Mouse (Mus musculus) gastrocnemius, postnatal 14 days (tissue): ENCODE results near the gene Hebp1. TPM values are rescaled to one million over a fixed set of nuclear protein-coding genes. Genes with fewer than 3 reads are reported as not detected.

Experiments used
- DNase-seq: peaks from one replicate; pipeline ENCODE4 v3.0.0; 2021; ENCODE audit warnings: mixed read lengths
- intact Hi-C: fragments of 180-260 bp; cut with DNase I; formaldehyde crosslinking; loops from one replicate; pipeline ENCODE4 v1.15.1; 2025; ENCODE audit warnings: low total_unique reads
- long read RNA-seq, 2 experiments: library from polyadenylated mRNA; stranded (forward); transcript quantifications; one replicate each; pipeline ENCODE4 v2.0.0; 2021
- total RNA-seq, 2 experiments: library from RNA; stranded (reverse); gene quantifications; 2 replicates each; pipeline ENCODE4 v1.2.3; 2021

Hebp1 gene
- total RNA-seq, result 10 to 100 TPM in 1 of 2 experiments, 1 to 10 TPM in 1; 9.7 to 10.3 TPM
- long read RNA-seq, experiment 1, result 0 reads
- long read RNA-seq, experiment 2, result 0 reads

DNA sequence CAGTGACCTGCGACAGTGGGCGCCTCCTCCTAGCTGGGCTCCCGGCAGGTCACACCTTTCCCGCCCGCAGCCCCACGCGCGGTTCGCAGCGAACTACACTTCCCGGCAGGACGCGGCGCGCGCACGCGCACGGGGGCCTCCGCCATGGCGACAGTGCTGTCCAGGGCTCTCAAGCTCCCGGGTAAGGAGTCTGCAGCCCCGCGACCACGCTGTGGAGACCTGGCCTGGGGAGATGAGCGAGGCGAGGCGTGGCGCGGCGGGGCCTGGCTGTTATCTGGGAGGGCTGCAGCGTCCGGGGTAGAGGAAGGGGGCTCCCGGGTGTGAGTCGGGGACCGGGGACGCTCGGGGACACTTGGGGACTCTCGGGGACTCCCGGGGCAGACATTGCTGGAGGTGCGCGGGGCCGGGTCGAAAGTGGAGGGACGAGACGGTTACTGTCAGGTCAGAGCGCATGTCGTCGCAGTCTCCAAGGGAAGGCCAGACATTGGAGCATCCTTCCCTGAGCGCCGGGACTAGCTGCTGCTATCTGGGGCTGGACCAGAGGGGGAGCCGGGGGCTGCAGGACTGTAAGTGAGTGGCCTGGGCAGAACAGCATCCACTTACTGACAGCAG, at the start of gene Hebp1, which contains the start of gene Fam234b:
Gene Hebp1, minus strand, starts transcription at position 102 of the 612 bp plus-strand sequence.
Gene Fam234b, plus strand, starts transcription at position 57 of the 612 bp plus-strand sequence.
- intact Hi-C loops, result no loop called here
- DNase-seq, result peak; percentile 84

DNA sequence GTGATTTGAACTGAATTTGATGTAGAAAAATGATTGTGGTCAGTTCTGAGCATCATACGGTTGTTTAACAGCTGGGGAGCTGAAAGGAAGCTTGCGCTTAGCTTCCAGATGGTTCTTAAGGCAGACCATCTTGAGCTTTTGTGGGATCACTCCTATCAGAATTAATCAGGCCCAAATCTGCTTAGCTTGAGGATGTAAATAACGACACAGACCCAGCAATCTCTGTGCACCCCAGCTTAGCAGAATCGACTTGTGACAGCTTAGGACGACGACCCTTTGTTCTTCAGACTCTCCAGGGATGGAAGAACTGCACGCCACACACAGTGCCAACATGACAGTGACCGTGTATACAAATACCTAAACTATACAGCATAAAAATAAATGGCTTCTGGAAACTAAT, 47.8 kb upstream of the Hebp1 start:
- intact Hi-C loops, result loop anchor here (10.0 kb wide), 1 partner anchor 91 kb away; no protein-coding TSS in a partner anchor
- DNase-seq, result no peak

DNA sequence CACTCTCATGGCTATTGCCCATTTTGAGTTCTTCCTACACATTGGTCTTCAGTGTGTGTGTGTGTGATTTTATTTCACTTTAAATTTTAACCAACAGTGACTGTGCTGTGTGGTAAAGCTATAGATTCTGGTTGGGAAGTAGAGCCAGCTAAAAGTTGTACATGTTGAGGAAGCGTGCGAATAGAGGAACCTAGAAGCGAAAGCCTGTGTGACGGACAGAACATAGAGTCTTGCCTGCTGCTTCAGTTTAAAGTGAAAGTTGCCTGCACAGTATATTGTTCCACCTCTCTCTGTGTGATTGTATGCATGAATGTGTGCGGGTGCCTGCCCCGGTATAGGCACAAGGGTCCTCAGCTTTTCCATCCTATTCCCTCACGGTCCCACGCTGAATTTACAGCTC, 42.5 kb upstream of the Hebp1 start:
- DNase-seq, result no peak
- intact Hi-C loops, result loop anchor here (10.0 kb wide), 1 partner anchor 86 kb away; no protein-coding TSS in a partner anchor

DNA sequence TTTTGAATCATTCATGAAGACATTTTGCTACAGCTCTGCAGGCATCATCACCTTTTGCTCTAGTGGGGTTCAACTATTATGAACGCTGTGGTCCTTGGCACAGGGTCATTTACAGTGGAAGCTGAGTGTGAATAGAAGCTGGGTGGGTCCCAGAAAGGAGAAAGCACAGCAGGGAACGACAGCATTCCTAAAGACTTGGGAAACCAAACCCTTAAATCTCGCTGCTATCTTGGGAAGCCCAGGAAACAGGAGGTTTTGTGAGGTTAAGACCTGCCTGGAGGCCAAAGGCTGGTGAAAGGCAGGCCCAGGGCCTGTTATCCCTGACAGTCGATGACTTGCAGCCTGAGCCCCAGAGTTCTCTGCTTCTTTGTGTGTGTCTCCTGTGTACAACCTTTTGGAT, 40.4 kb upstream of the Hebp1 start:
- intact Hi-C loops, result loop anchor here (10.0 kb wide), 1 partner anchor 143 kb away; no protein-coding TSS in a partner anchor
- DNase-seq, result no peak

DNA sequence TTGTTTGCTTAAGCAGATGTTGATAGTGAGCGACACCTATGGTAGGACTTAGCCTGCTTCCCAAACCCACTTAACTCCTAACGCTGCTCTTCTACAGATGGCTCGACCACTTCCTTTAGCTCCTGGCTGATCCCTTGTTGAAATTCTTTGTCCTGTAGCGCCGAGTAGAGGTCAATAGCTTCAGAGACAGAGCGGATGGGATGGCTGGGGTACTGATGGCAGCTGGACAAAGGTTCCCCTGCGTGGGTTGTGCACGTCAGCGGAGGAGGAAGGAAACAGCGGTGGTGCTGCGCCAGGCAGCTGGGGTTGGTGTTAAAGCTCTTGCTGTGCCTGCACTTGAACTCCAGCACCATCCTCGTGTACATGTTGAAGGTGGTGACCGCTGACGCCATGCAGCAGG, 39.5 kb upstream of the Hebp1 start:
- DNase-seq, result peak; percentile 14
- intact Hi-C loops, result loop anchor here (10.0 kb wide), 1 partner anchor 143 kb away; no protein-coding TSS in a partner anchor

DNA sequence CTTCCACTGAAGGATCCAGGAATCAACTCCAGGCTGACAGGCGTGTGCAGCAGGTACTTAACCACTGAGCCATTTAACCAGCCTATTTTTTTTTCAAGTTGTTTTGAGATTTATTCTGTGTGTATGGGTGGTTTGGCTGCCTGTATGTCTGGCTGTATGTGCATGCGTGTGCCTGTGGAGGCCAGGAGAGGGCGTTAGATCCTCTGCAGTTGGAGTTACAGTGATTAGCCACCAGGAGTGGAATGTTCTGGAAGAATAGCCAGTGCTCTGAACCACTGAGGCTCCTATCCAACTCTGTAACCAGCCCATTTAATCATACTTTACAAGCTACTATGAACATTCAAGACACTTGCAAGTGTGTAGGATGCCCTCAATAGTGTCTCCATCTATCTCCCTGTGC, 38.8 kb upstream of the Hebp1 start:
- DNase-seq, result no peak
- intact Hi-C loops, result loop anchor here (10.0 kb wide), 1 partner anchor 142 kb away; no protein-coding TSS in a partner anchor

DNA sequence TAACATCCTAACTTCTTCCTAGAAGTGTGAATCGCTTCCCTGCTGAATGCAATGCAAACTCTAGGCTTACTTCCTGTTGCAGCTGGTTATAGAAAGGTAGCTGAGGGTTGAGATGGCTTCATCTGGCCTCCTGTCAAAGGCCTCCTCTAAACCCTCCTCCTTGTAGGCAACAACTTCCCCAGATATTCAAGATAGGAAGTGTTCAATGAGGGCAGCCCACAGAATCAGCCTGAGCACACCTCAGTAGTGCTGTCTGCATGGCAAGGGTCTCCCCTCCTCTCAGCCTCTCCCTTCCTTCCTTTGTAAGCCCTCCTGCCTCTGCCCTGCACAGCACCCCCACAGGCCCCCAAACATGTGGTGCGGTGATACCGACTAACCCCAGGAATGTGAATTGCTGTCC, 37.9 kb upstream of the Hebp1 start:
- intact Hi-C loops, result loop anchor here (10.0 kb wide), 1 partner anchor 141 kb away; no protein-coding TSS in a partner anchor
- no peak for DNase-seq

DNA sequence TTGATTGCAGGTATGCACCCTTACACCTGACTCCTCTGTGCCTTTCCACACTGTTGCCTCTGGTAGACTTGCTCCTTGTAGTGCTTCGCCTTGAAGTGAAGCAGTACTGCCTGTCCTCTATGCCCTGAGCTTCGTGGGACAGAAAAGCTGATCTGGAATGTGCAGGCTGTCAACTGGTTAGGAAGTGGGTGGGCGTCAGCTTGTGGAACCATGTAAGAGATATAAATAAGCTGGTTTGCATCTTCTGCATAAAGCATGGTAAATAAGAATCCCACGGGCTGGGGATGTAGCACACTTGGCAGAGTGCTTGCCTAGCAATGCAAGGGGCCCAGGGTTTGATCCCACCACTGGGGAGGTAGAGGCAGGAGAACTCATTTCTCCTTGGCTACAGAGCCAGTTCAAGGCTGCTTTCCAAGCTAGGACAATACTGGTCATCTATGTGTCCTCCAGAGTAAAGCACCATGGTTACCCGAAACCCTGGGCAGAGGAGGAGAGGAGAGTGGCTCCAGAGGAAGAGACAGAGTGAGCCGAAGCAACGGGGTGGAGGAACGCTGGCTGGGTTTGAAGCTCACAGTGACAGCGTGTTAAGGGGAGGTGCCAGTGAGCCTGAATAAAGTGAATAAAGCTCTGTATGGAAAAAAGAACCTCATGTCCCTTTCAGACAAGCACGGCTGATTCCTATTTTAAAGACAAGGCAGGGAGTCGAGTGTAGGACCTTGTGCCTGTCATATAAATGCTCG, 34.8 kb upstream of the Hebp1 start:
- no peak for DNase-seq
- intact Hi-C loops, result loop anchor here (10.0 kb wide), 1 partner anchor 138 kb away; no protein-coding TSS in a partner anchor

DNA sequence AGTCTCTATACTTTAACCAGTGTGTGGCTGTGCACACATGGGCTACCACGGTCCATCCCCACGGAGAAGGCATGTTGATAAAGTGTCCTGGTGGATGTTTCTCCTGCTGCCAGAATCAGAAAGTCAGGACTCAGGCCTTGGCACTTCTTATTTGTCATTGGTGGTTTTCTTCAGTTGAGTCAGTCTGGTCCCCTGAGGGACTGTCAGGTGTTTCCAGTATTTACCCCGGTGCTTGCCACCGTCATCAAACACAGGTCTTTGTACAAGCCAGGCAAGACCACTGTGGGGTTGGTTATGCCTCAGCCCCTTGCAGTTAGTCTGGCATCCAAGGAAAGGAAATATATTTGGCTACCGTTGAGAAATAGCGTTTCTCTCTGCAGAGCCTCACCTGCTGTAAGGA, 32.8 kb upstream of the Hebp1 start:
- DNase-seq, result no peak
- intact Hi-C loops, result loop anchor here (10.0 kb wide), 1 partner anchor 136 kb away; no protein-coding TSS in a partner anchor

DNA sequence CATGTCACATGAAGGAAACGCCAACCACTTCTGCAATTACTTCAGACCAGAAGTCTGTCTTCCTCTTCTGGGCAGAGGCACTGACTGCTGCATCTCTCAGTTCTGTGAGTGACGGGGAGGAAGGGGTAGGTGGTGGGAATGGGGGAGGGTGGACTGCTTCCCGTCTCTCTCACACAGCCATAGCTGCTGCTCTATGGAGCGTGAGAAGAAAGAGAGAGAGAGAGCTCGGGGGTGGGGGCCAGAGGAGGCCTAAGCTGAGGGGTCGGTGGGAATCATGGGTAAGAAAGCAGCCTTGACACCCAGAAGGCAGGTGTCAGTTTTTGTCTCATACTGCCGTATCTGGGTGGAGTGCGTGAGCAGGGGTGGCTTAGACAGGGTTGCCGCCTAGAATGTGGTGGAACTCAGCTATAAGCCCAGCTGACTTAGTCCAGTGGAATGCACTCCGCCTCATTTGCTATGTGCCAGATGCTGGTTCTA, 30.7 kb upstream of the Hebp1 start:
- intact Hi-C loops, result no loop called here
- no peak for DNase-seq

DNA sequence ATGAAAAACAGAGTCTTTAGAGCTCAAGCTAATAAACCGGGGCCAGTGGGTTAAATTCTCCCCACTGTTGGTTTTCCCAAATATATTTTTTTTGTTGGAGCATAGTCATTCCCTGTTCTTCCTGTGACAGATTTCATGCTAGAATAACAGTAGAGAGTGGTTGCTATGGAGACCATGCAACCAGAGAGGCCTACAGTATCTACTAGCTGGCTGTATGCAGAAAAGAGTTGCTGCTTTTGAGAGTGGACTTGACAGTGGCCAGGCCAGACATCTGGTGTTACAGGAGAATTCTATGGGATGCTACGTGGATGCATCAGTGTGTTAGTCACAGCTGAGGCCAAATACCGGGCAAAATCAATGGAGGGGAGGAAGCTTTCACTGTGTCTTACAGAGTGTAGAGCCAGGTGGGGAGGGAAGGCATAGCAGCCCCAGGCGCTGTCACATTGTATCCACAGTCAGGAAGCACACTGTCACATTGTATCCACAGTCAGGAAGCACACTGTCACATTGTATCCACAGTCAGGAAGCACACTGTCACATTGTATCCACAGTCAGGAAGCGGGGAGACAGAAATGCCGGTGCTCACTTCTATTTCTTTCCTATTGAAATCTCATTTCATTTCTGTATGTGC, 26.1 kb upstream of the Hebp1 start:
- intact Hi-C loops, result no loop called here
- DNase-seq, result no peak

DNA sequence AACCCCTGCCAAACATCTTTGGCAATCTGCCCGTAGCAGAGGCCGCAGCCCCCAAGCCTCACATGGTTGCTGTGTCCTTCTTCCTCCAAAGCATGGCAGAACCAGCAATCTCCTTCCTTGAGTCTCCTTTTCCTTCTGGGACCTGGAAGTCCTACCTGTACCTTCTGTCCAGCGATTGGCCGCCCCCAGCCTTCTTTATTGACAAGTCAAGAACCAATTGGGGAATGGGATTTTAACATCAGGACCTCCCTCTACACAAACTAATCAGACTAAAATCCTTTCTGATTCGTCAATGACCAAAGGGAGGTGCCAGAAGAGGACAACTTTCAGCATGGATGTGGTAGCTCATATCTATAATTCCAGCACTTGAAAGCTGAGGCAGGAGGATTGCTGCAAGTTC, 22.1 kb upstream of the Hebp1 start:
- no peak for DNase-seq
- intact Hi-C loops, result no loop called here

DNA sequence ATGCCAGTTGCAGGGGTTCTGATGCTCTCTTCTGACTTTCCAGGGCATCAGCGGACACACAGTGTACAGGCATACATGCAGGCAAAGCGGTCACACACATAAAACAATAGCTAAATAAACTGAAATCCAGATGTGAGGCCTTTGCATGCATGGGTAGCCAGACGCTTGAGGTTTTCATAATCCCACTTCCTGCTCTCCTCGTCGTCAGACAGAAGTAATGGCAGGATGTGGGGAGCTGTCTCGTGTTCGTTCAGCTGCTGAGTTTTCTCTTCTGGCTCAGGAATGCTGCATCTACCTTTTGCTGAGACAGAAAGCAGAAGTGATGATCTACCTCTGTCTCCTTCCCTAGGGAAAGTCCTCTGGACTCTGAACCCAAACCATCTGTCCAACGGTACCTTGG, 20.5 kb upstream of the Hebp1 start:
- no peak for DNase-seq
- intact Hi-C loops, result no loop called here

DNA sequence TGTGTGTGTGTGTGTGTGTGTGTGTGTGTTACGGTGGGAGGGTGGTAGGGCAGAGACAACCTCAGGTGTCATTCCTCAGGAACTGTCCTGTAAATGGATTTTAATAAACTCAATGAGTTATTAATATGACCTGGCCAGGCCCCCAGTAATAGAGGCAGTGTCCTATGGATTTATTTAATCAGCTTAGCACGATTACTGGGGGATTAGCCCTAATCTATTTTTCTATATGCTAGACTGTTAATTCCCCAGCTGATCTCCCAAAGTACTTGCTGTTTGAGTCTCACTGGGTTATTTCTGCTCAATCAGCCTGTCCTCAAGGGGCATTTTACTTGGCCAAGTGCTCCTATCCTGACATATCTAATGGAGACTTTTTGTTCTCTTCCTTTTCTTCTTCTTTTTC, 14.8 kb upstream of the Hebp1 start:
- intact Hi-C loops, result no loop called here
- DNase-seq, result no peak

DNA sequence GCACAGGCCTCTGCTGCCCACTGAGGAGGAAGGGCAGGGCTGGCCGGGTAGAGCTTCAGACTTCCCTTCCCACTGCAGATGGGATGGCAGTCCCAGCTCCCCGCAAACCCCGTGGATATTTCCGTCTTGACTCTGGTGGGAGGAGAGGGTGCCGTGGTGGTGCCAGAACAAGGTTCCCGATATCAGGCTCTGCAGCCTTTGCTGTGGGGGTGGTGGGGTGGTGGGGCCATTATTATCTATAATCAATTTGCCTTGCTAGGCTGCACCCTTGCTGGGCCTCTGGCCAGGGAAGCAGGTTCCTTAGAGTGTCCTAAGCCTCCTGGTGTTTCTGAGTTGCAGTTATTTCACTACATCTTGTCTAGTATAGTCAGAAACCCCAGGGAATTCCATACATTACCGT, 13.3 kb upstream of the Hebp1 start:
- DNase-seq, result no peak
- intact Hi-C loops, result no loop called here

DNA sequence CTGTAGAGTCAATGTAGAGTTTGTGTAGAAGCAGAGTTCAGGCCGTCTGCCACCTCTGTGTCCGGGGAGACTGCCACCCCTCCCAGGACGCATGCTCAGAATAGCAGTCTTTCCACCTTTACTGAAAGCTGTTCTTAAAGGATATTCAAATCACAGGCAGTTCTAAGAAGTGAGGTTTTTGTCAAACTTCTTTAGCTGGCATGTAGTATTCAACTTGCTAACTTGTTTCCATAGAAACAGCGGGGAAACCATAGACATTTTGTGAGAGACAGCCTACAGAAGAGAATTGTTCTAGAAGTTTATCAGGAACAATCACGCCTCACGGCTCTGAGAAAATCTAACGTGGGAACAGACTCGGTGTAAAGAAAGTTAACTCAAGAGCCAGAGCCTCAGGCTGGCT, 9.1 kb upstream of the Hebp1 start:
- intact Hi-C loops, result no loop called here
- no peak for DNase-seq

DNA sequence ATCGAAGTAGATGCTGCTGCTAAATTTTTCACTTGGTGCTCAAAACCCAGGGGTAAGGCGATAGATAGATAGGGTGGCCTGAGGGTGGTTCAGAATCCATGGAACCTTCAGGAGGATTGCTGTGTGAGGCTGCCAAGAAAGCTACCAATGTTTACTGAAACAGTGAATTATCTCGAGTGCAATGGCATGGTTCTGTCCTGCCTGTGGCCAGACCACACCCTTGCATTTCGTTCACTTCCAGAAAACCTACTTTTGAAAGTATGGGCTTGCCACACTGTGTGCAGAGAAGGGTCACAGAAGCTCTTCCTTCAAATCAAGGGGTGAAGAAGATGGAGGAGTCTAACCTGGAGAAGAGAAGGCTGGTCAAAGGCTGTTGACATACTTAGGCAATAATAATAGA, 8.0 kb upstream of the Hebp1 start:
- intact Hi-C loops, result no loop called here
- DNase-seq, result no peak

DNA sequence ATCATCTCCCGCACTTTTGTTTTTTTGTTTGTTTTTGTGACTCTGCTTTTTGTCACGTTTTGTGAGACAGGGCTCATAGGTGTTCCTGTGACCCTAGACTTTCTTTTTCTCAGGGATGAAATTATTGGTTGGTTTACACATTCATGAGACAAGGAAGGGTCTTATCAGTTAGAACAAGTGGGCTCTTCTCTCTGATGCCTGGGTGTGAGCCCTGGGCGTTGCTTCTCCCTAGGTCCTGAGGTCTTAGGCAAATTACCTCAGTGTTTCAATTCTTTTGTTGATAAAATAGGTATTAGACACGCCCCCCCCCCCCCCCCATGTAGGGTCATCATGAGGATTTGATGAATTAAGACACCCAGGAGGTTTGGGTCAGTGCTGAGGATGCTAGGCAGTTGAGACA, 7.0 kb upstream of the Hebp1 start:
- intact Hi-C loops, result no loop called here
- DNase-seq, result no peak

DNA sequence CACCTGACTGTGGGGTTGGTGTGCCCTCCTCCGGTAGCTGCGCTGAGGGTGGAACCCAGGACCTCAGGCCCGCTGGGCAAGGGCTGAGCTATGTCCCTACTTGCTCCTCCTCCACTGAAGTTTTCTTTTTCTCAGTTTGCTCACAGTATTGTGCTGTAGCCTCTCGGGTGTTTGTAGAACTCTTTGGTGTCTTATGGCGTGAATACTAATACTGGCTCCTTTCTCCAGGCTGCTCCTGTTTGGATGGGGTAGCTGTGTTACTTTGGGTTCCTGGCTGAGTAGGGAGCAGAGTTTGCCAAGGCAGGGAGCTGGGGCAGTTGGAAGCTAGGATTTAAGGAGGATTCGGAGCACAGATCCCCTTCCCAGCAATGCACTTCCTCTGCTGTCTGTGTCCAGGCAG, 5.9 kb upstream of the Hebp1 start:
- DNase-seq, result no peak
- intact Hi-C loops, result no loop called here

DNA sequence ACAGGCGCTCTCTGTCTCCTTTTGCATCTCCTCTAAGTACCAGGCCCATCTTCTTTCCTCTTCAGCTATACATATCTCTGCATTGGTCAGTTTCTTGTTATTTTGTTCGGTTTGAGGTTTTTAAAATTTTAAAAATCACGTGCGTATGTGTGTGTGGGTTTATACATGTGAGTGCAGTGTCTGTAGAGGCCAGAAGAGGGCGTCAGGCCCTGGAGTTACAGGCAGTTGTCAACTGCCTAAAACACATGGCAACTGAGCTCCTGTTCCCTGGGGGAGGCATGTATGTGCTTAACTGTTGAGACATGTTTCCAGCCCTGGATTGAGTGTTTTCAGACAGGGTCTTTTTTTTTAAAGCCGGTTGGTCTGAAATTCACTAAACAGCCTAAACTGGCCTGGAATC, 4.8 kb upstream of the Hebp1 start:
- DNase-seq, result no peak
- intact Hi-C loops, result no loop called here
